ENCODE assay signal across 25 mouse cellular contexts in the genomic region with DNA sequence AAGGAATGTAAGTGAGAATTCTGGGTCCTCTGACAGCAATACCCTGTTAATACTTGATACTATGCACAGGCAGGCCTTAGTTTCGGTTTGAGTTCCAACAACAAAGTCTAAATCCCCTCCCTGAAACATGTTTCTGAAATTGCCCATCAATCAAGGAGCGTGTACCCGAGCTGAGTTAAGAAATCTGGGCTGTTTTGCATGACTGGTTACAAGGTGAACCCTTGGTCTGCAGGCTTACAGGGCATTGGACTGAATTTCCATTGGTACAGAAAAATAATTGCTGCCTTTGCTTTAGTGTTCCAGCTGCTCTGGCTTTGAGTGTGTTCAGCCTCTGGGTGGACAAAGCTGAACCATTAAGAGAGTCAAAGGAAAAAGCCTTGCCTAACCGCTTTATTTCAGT.
A peak's percentile ranks its signal among the peaks of the same experiment; 100 is the strongest.
DNase-seq lines count a peak whose midpoint lies in the region; ATAC-seq and TF ChIP-seq lines count a peak whose summit lies in the region.
"Had no signal": no experiment of that assay in that cellular context is flagged by ENCODE, and none has a peak within 500 bp of the region (broad histone marks: within the 10 kb centered on the region; RNA-seq: fewer than 3 reads in every experiment).

No protein-coding gene starts in this region.

- ATAC-seq in hindbrain, embryonic 15.5 days (ENCODE audit: low FRiP score, low read depth), result peak; percentile 42; the same call in 1 of the 2 replicates
- ATAC-seq in hindbrain, embryonic 16.5 days, result no peak
- ATAC-seq in forebrain, postnatal 0 days, result peak; percentile 47; the same call in 1 of the 2 replicates
- peak; percentile 83 for ATAC-seq in kidney, embryonic 15.5 days (replicated peaks; ENCODE audit: low FRiP score)
- no peak for ATAC-seq in erythroblast, adult 5-6 weeks (replicated peaks; ENCODE audit: low FRiP score, poor library complexity, severe bottlenecking)
- ATAC-seq: Patski had no signal

- H3K4me2 ChIP-seq in hindbrain, embryonic 15.5 days, result no peak overlapping the region
- no peak overlapping the region for H3K4me2 ChIP-seq in hindbrain, embryonic 16.5 days (ENCODE audit: low read length)
- no peak overlapping the region for H3K4me2 ChIP-seq in forebrain, postnatal 0 days (ENCODE audit: low read depth)
- no peak overlapping the region for H3K4me2 ChIP-seq in kidney, embryonic 15.5 days
- H3K4me2 ChIP-seq: embryonic facial prominence, embryonic 12.5 days; heart, embryonic 13.5 days; neural tube, embryonic 12.5 days had no signal

- H3K9ac ChIP-seq in hindbrain, embryonic 15.5 days, result no peak overlapping the region
- no peak overlapping the region for H3K9ac ChIP-seq in hindbrain, embryonic 16.5 days (ENCODE audit: low read depth, low read length)
- no peak overlapping the region for H3K9ac ChIP-seq in forebrain, postnatal 0 days
- H3K9ac ChIP-seq in kidney, embryonic 15.5 days, result no peak overlapping the region
- H3K9ac ChIP-seq: embryonic facial prominence, embryonic 12.5 days; heart, embryonic 13.5 days; neural tube, embryonic 12.5 days had no signal

- H3K36me3 ChIP-seq in hindbrain, embryonic 15.5 days, result no peaks in the 10 kb centered on the region
- 0 out of 2 replicates have a peak, but pooled peaks cover 2% of the 10 kb centered on the region for H3K36me3 ChIP-seq in hindbrain, embryonic 16.5 days (ENCODE audit: control insufficient read depth, insufficient read depth, low read length)
- H3K36me3 ChIP-seq in forebrain, postnatal 0 days (ENCODE audit: insufficient read depth), result no peaks in the 10 kb centered on the region
- H3K36me3 ChIP-seq in kidney, embryonic 15.5 days, result no peaks in the 10 kb centered on the region
- H3K36me3 ChIP-seq: embryonic facial prominence, embryonic 12.5 days; G1E; heart, embryonic 13.5 days; neural tube, embryonic 12.5 days had no signal

- H3K27ac ChIP-seq in hindbrain, embryonic 15.5 days (replicated peaks), result no peak overlapping the region
- no peak overlapping the region for H3K27ac ChIP-seq in hindbrain, embryonic 16.5 days (ENCODE audit: low read depth, low read length)
- no peak overlapping the region for H3K27ac ChIP-seq in forebrain, postnatal 0 days (ENCODE audit: low read depth, low read length)
- H3K27ac ChIP-seq in kidney, embryonic 15.5 days, result peak overlapping the region; percentile 64
- H3K27ac ChIP-seq: embryonic facial prominence, embryonic 12.5 days; heart, embryonic 13.5 days; left cerebral cortex, adult 2 months; neural tube, embryonic 12.5 days had no signal

- no peak for DNase-seq in forebrain, postnatal 0 days
- DNase-seq in kidney, postnatal 36 days, result peak; percentile 55 to 83
- no peak for DNase-seq in frontal cortex, postnatal 10 days (ENCODE audit: low spot score in 2 of 2)
- DNase-seq: cerebellum, adult 18-20 months; cerebellum, postnatal 14 days; heart, adult 11 months; heart, postnatal 14 days; layer of hippocampus, adult 9-11 months; left cerebral cortex, postnatal 4 days; lung, postnatal 4 days; midbrain, embryonic 14.5 days; right cerebral cortex, postnatal 25 days; spleen, adult 18-20 months; thymus, postnatal 14 days had no signal

- TF ChIP-seq CTCF in forebrain, postnatal 0 days (IDR thresholded peaks at IDR 0.05; ENCODE audit: low read depth), result no peak

- H3K4me3 ChIP-seq in hindbrain, embryonic 15.5 days, result no peak overlapping the region
- no peak overlapping the region for H3K4me3 ChIP-seq in hindbrain, embryonic 16.5 days (ENCODE audit: low read length)
- H3K4me3 ChIP-seq in forebrain, postnatal 0 days (ENCODE audit: low read depth, low read length), result no peak overlapping the region
- H3K4me3 ChIP-seq in kidney, embryonic 15.5 days (replicated peaks), result no peak overlapping the region
- H3K4me3 ChIP-seq: embryonic facial prominence, embryonic 12.5 days; erythroblast, embryonic 14.5 days; heart, embryonic 13.5 days; left cerebral cortex, adult 2 months; neural tube, embryonic 12.5 days had no signal

- H3K27me3 ChIP-seq in hindbrain, embryonic 15.5 days, result no peaks in the 10 kb centered on the region
- no peaks in the 10 kb centered on the region for H3K27me3 ChIP-seq in hindbrain, embryonic 16.5 days (replicated peaks; ENCODE audit: control insufficient read depth, insufficient read depth, low read length)
- H3K27me3 ChIP-seq in forebrain, postnatal 0 days (ENCODE audit: insufficient read depth, low read length), result no peaks in the 10 kb centered on the region
- no peaks in the 10 kb centered on the region for H3K27me3 ChIP-seq in kidney, embryonic 15.5 days
- H3K27me3 ChIP-seq: embryonic facial prominence, embryonic 12.5 days; heart, embryonic 13.5 days; neural tube, embryonic 12.5 days; Patski had no signal

- H3K4me1 ChIP-seq in hindbrain, embryonic 15.5 days (replicated peaks), result peaks cover 6% of the 10 kb centered on the region; the same call in 1 of the 2 replicates
- no peaks in the 10 kb centered on the region for H3K4me1 ChIP-seq in hindbrain, embryonic 16.5 days (ENCODE audit: control insufficient read depth, insufficient read depth, low read depth, low read length)
- no peaks in the 10 kb centered on the region for H3K4me1 ChIP-seq in forebrain, postnatal 0 days (ENCODE audit: insufficient read depth)
- 0 out of 2 replicates have a peak, but pooled peaks cover 3% of the 10 kb centered on the region for H3K4me1 ChIP-seq in kidney, embryonic 15.5 days
- H3K4me1 ChIP-seq: embryonic facial prominence, embryonic 12.5 days; neural tube, embryonic 12.5 days had no signal

- 64% methylated on average over 4 of the region's 4 CpGs for WGBS in hindbrain, embryonic 15.5 days
- 77% methylated on average over 4 of the region's 4 CpGs for WGBS in hindbrain, embryonic 16.5 days
- 47% methylated on average over 4 of the region's 4 CpGs for WGBS in forebrain, postnatal 0 days
- WGBS in kidney, embryonic 15.5 days, result 46% methylated on average over 4 of the region's 4 CpGs

- no peaks in the 10 kb centered on the region for H3K9me3 ChIP-seq in hindbrain, embryonic 15.5 days
- H3K9me3 ChIP-seq in hindbrain, embryonic 16.5 days (ENCODE audit: control insufficient read depth, low read length), result no peaks in the 10 kb centered on the region
- no peaks in the 10 kb centered on the region for H3K9me3 ChIP-seq in forebrain, postnatal 0 days (ENCODE audit: low read length)
- no peaks in the 10 kb centered on the region for H3K9me3 ChIP-seq in kidney, embryonic 15.5 days (replicated peaks)
- H3K9me3 ChIP-seq: embryonic facial prominence, embryonic 12.5 days; G1E; heart, embryonic 13.5 days; neural tube, embryonic 12.5 days had no signal

Comparison
In these comparisons a context has a peak if more than half of its experiments do, and no peak if none do; other contexts are left out.
1. ATAC-seq: peak in hindbrain, embryonic 15.5 days (single experiment), forebrain, postnatal 0 days (single experiment) and kidney, embryonic 15.5 days (single experiment); none in hindbrain, embryonic 16.5 days (single experiment) and erythroblast, adult 5-6 weeks (single experiment).
2. DNase-seq: peak in kidney, postnatal 36 days (2 of 2); none in forebrain, postnatal 0 days (single experiment) and frontal cortex, postnatal 10 days (0 of 2).